Mouse (Mus musculus) bone marrow, adult 2 months (tissue): Measurements from ENCODE around the gene Polr2m.

ENCODE experiments used
- CTCF ChIP-seq: fragments of 200-500 bp; IDR thresholded peaks from 2 replicates; pipeline ENCODE4 v1.5.1; 2011; ENCODE audit warnings: low read length, control low read depth; ENCODE audit not compliant: control insufficient read depth, insufficient read depth
- POLR2A ChIP-seq: fragments of 200-500 bp; IDR thresholded peaks from 2 replicates; pipeline ENCODE4 v1.6.1; 2011; ENCODE audit warnings: low read depth, mild to moderate bottlenecking, control low read depth, low read length, borderline replicate concordance; ENCODE audit not compliant: control insufficient read depth

DNA sequence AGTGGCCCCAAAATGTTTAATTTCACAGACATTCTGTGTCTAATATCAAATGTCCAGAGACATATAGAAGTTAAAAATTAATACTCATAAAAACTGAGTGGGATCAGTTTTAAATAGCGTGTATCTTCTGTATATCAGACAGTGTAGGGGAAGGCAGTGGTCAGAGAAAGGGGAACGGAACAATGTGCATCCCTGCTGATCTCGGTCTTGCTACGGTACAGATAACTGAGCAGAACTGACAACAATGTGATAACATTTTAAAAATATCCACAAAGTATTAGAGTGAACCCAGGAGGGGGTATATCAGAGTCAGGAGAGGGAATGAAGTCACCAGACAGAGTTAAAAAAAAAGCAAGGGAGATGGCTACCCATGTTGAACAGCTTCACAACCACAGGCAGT is 31.8 kb upstream of the Polr2m start:
- TF ChIP-seq POLR2A: no peak
- TF ChIP-seq CTCF: no peak
